Mouse (Mus musculus) CD4-positive, CD25-positive, alpha-beta regulatory T cell, adult 4 months (primary cell): ENCODE data around the gene Obp2b. TPM values are rescaled to one million over a fixed set of nuclear protein-coding genes. Genes with fewer than 3 reads are reported as not detected.

Source experiments
- ATAC-seq: one replicate; pipeline ENCODE4 v1.8.0; 2017
- polyA plus RNA-seq, 2 experiments: library from polyadenylated mRNA; unstranded; fragments of 100-300 nt; shearing (Covaris generic); gene quantifications; one replicate each; pipeline ENCODE4 v1.2.1; 2017

The Obp2b gene
- polyA plus RNA-seq, 2 experiments from 2014 or later = not detected

GRCm38 (mm10) chr2:25779076-25779475 lies 42.3 kb downstream of the Obp2b start:
- no peak for ATAC-seq

DNA sequence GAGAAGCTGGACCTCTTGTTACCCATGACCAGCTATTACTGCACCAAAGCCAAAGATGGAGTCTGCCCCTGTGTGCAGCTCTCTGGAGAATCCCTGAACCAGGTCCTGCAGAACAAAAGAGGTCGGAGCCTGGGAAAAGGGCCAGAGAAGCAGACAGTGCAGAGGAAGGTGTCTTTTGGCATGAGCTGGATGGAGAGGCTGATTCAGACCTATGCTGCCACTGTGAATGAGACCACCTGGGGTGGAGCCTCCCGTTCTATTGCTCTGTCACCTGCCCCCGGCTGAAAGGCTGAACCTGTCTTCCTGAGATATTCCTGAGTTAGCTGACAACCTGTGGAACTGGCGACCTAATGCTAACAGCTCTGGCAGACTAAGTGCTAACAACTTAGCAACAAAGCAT lies 44.1 kb downstream of the Obp2b start:
- no peak for ATAC-seq

DNA sequence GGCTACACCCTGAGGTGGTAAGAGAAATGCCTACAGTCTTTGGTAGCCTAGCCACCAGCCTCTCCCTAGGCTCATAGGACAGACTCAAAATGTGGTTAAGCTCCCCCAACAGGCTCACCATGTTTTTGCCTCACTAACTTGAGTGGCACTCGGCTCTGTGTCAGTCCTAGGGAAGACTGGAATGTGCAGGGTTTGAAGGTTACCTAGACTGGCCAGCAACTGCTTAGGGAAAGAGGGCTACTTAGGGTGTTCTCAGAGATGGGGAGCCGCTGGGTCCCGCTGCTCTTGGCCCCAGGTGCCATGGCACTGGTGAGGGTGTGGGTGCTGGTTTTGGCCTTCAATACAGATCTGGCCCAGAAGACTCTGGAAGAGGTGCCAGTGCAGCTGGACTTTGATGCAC lies 45.1 kb downstream of the Obp2b start, which contains the start of gene Gm13539:
Gene Gm13539 (plus strand): TSS at position 301 of the 400 bp plus-strand sequence.
- ATAC-seq = no peak

DNA sequence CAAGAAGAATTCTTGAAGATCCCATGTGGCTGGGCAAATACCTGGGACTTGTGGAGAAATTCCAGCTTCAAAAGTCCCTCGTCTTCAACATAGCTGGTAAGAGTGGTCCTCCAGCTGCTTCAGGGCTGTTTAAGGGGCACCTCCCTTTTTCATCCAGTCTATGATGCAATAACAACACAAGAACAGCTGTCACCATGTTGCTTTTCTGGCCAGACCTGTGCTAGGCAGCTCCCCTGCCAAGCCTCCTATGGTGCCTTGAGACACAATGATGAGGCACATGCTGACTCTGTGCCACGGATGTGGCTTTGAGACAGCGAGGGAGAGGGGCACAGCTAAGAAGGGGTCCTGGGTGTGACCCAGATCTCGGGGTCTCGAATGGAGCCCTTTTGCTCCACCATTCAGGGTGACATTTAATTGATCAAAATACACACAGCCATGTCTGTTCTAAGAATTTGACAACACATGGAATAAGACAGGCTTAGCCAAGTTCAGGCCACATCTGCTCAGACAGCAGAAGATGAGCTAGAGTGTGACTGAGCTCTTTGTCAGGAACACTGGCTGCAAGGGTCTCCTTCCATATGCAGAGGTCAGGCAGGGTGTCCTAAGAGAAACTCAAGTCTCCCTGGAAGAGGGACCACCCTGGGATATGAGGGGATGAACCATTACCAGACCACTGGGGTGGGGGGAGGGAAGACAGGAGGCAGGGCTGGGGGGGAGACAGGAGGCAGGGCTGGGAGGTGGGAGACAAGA lies 48.9 kb downstream of the Obp2b start:
- ATAC-seq = no peak

DNA sequence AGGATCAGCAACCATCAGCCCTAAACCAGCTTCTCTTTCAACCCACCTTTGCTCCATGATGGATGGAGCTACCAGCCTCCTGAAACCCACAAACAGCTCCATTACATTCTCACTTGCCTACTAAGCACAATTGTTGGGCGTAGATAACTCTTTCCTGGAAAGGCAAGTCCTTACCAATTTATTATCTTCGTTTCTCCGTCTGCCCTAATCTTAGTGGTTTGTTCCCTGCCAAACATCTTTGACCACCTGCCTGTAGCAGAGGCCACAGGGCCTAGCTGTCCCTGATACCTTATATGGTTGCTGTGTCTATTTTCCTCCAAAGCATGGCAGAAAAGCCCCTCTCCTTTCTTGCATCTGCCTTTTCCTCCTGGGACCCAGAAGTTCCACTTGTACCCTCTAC lies 52.3 kb downstream of the Obp2b start:
- ATAC-seq = no peak

Other genes starting within 250 kb of the Obp2b start
- gene Lcn12, start 243.1 kb upstream of the Obp2b start, polyA plus RNA-seq = not detected
- 100 to 1,000 TPM in 1 of 2 experiments, 10 to 100 TPM in 1; 60.7 to 143 TPM for gene Fbxw5, start 236.3 kb upstream of the Obp2b start, polyA plus RNA-seq
- gene C8g, start 235.3 kb upstream of the Obp2b start, polyA plus RNA-seq = 1 to 10 TPM; 4.5 to 4.6 TPM
- gene Traf2, start 190.1 kb upstream of the Obp2b start, polyA plus RNA-seq = 100 to 1,000 TPM in 1 of 2 experiments, 10 to 100 TPM in 1; 83.7 to 125 TPM
- gene Edf1, start 179.2 kb upstream of the Obp2b start, polyA plus RNA-seq = 100 to 1,000 TPM; 257 to 281 TPM
- gene Mamdc4, start 162.2 kb upstream of the Obp2b start, polyA plus RNA-seq = 1 to 10 TPM; 1.6 to 4.7 TPM
- 10 to 100 TPM; 53.9 to 66.8 TPM for gene Phpt1, start 161.8 kb upstream of the Obp2b start, polyA plus RNA-seq
- not detected for gene Ajm1, start 155.3 kb upstream of the Obp2b start, polyA plus RNA-seq
- 10 to 100 TPM; 17.0 to 20.1 TPM for gene Rabl6, start 128.5 kb upstream of the Obp2b start, polyA plus RNA-seq
- gene Ccdc183, start 119.3 kb upstream of the Obp2b start, polyA plus RNA-seq = not detected
- gene Tmem141, start 115.0 kb upstream of the Obp2b start, polyA plus RNA-seq = under 1 TPM in 1 of 2 experiments, not detected in 1; 0.94 TPM
- gene Fcna, start 109.0 kb upstream of the Obp2b start, polyA plus RNA-seq = 1 to 10 TPM; 1.8 to 3.5 TPM
- gene Lcn8, start 83.9 kb upstream of the Obp2b start, polyA plus RNA-seq = not detected
- gene Lcn5, start 79.1 kb upstream of the Obp2b start, polyA plus RNA-seq = not detected
- not detected for gene Lcn6, start 60.2 kb upstream of the Obp2b start, polyA plus RNA-seq
- 1 to 10 TPM in 1 of 2 experiments, under 1 TPM in 1; 0.69 to 3.0 TPM for gene Lcn10, start 54.3 kb upstream of the Obp2b start, polyA plus RNA-seq
- gene Obp2a, start 37.0 kb upstream of the Obp2b start, polyA plus RNA-seq = not detected
- gene Bmyc, start 30.3 kb upstream of the Obp2b start, polyA plus RNA-seq = 100 to 1,000 TPM; 100 to 127 TPM
- not detected for gene Lcn3, start 28.6 kb downstream of the Obp2b start, polyA plus RNA-seq
- not detected for gene Lcn11, start 40.0 kb downstream of the Obp2b start, polyA plus RNA-seq
- not detected for gene Gm13539, start 45.2 kb downstream of the Obp2b start, polyA plus RNA-seq
- gene Glt6d1, start 78.8 kb downstream of the Obp2b start, polyA plus RNA-seq = not detected
- gene Lcn9, start 86.1 kb downstream of the Obp2b start, polyA plus RNA-seq = not detected
- gene Sohlh1, start 110.2 kb downstream of the Obp2b start, polyA plus RNA-seq = under 1 TPM in 1 of 2 experiments, not detected in 1; 0.58 TPM
- under 1 TPM; 0.05 to 0.24 TPM for gene Kcnt1, start 126.7 kb downstream of the Obp2b start, polyA plus RNA-seq
- 1 to 10 TPM; 6.0 to 9.7 TPM for gene Camsap1, start 246.3 kb downstream of the Obp2b start, polyA plus RNA-seq